Mouse (Mus musculus) liver, postnatal 0 days (tissue): ENCODE measurements around the gene Begain.

Source experiments
- CTCF ChIP-seq: sonication (generic); IDR thresholded peaks from 2 replicates; pipeline ENCODE4 v1.5.1; 2016; ENCODE audit warnings: antibody characterized with exemption, low read depth
- EP300 ChIP-seq: IDR thresholded peaks from 2 replicates; pipeline ENCODE4 v1.6.1; 2016; ENCODE audit warnings: antibody characterized with exemption, low read depth, mild to moderate bottlenecking

- TF ChIP-seq EP300 (no peak), CTCF (no peak)
Observed at GRCm38 (mm10) chr12:108993046-108993445, 75.0 kb downstream of the Begain start.
